Mouse (Mus musculus): ENCODE measurements around the gene Cnnm1. TPM values are rescaled to one million over a fixed set of nuclear protein-coding genes. Genes with fewer than 3 reads are reported as not detected.

Gene Cnnm1
- 0.91 and 0.95 TPM in 2 replicates for polyA plus RNA-seq (2016; fragmentation: Nextera tagmentation; extraction: Ambion mirVana)

- Histone ChIP-seq H3K4me1 (peaks cover 20% of the 10 kb centered on the region), H3K27me3 (replicated peaks) (peaks cover 43% of the 10 kb centered on the region), H3K9me3 (0 out of 2 replicates have a peak, but pooled peaks cover 5% of the 10 kb centered on the region), H3K36me3 (no peaks in the 10 kb centered on the region), H3K4me3 (peak within 1 kb of the TSS; percentile 76), H3K9ac (peak within 1 kb of the TSS; percentile 78), H3K27ac (peak within 1 kb of the TSS; percentile 37), H3K4me2 (replicated peaks) (peak within 1 kb of the TSS; percentile 100)
- under 1% methylated on average over 51 of the region's 51 CpGs for WGBS
- ATAC-seq (ENCODE audit: low FRiP score, low read depth) = peak; percentile 88
These were observed at the start of gene Cnnm1 for GRCm38 (mm10) chr19:43440112-43440737. Gene Cnnm1, plus strand, starts transcription at chr19:43440436.

GRCm38 (mm10) chr19:43396327-43396726 lies 43.9 kb upstream of the Cnnm1 start:
- Histone ChIP-seq H3K4me1 (no peaks in the 10 kb centered on the region), H3K4me3 (no peak overlapping the region), H3K27ac (no peak overlapping the region), H3K36me3 (no peaks in the 10 kb centered on the region), H3K9ac (no peak overlapping the region), H3K9me3 (no peaks in the 10 kb centered on the region), H3K4me2 (replicated peaks) (no peak overlapping the region), H3K27me3 (replicated peaks) (0 out of 2 replicates have a peak, but pooled peaks cover 2% of the 10 kb centered on the region)
- ATAC-seq (ENCODE audit: low FRiP score, low read depth) = no peak
- WGBS = 6% methylated on average over 4 of the region's 4 CpGs

GRCm38 (mm10) chr19:43407181-43407580 lies 33.1 kb upstream of the Cnnm1 start:
- H3K36me3 ChIP-seq = no peaks in the 10 kb centered on the region
- no peaks in the 10 kb centered on the region for H3K4me1 ChIP-seq
- no peak overlapping the region for H3K4me3 ChIP-seq
- no peak overlapping the region for H3K9ac ChIP-seq
- H3K9me3 ChIP-seq = no peaks in the 10 kb centered on the region
- ATAC-seq (ENCODE audit: low FRiP score, low read depth) = no peak
- no peak overlapping the region for H3K27ac ChIP-seq
- no peak overlapping the region for H3K4me2 ChIP-seq (replicated peaks)
- WGBS = 36% methylated on average over 1 of the region's 1 CpGs
- no peaks in the 10 kb centered on the region for H3K27me3 ChIP-seq (replicated peaks)

- Histone ChIP-seq H3K4me1 (no peaks in the 10 kb centered on the region), H3K27ac (no peak overlapping the region), H3K4me2 (replicated peaks) (no peak overlapping the region), H3K9me3 (no peaks in the 10 kb centered on the region), H3K36me3 (no peaks in the 10 kb centered on the region), H3K9ac (no peak overlapping the region), H3K4me3 (no peak overlapping the region), H3K27me3 (replicated peaks) (no peaks in the 10 kb centered on the region)
- no peak for ATAC-seq (ENCODE audit: low FRiP score, low read depth)
- WGBS = 84% methylated on average over 2 of the region's 2 CpGs
These were observed 24.7 kb upstream of the Cnnm1 start for GRCm38 (mm10) chr19:43415565-43415964.

GRCm38 (mm10) chr19:43420506-43420905 lies 19.7 kb upstream of the Cnnm1 start:
- no peak overlapping the region for H3K27ac ChIP-seq
- no peaks in the 10 kb centered on the region for H3K4me1 ChIP-seq
- no peak for ATAC-seq (ENCODE audit: low FRiP score, low read depth)
- H3K4me3 ChIP-seq = no peak overlapping the region
- no peak overlapping the region for H3K9ac ChIP-seq
- H3K36me3 ChIP-seq = no peaks in the 10 kb centered on the region
- H3K27me3 ChIP-seq (replicated peaks) = no peaks in the 10 kb centered on the region
- H3K4me2 ChIP-seq (replicated peaks) = no peak overlapping the region
- 85% methylated on average over 3 of the region's 3 CpGs for WGBS
- no peaks in the 10 kb centered on the region for H3K9me3 ChIP-seq

GRCm38 (mm10) chr19:43424082-43424481 lies 16.2 kb upstream of the Cnnm1 start:
- H3K36me3 ChIP-seq = no peaks in the 10 kb centered on the region
- H3K4me2 ChIP-seq (replicated peaks) = no peak overlapping the region
- WGBS = 70% methylated on average over 2 of the region's 2 CpGs
- 0 out of 2 replicates have a peak, but pooled peaks cover 2% of the 10 kb centered on the region for H3K9me3 ChIP-seq
- ATAC-seq (ENCODE audit: low FRiP score, low read depth) = no peak
- H3K4me3 ChIP-seq = no peak overlapping the region
- no peaks in the 10 kb centered on the region for H3K4me1 ChIP-seq
- H3K9ac ChIP-seq = no peak overlapping the region
- no peak overlapping the region for H3K27ac ChIP-seq
- no peaks in the 10 kb centered on the region for H3K27me3 ChIP-seq (replicated peaks)

- no peaks in the 10 kb centered on the region for H3K27me3 ChIP-seq (replicated peaks)
- no peaks in the 10 kb centered on the region for H3K36me3 ChIP-seq
- H3K9ac ChIP-seq = no peak overlapping the region
- H3K9me3 ChIP-seq = 0 out of 2 replicates have a peak, but pooled peaks cover 2% of the 10 kb centered on the region
- H3K4me1 ChIP-seq = no peaks in the 10 kb centered on the region
- no peak overlapping the region for H3K27ac ChIP-seq
- 90% methylated on average over 24 of the region's 24 CpGs for WGBS
- H3K4me2 ChIP-seq (replicated peaks) = no peak overlapping the region
- H3K4me3 ChIP-seq = no peak overlapping the region
- no peak for ATAC-seq (ENCODE audit: low FRiP score, low read depth)
These were observed 12.6 kb upstream of the Cnnm1 start for GRCm38 (mm10) chr19:43427446-43428224.

- Histone ChIP-seq H3K36me3 (no peaks in the 10 kb centered on the region), H3K4me2 (replicated peaks) (no peak overlapping the region), H3K4me1 (peaks cover 20% of the 10 kb centered on the region), H3K27me3 (replicated peaks) (peaks cover 43% of the 10 kb centered on the region), H3K4me3 (no peak overlapping the region), H3K9ac (no peak overlapping the region), H3K27ac (no peak overlapping the region), H3K9me3 (0 out of 2 replicates have a peak, but pooled peaks cover 5% of the 10 kb centered on the region)
- WGBS = 90% methylated on average over 7 of the region's 7 CpGs
- no peak for ATAC-seq (ENCODE audit: low FRiP score, low read depth)
These were observed 990 bp upstream of the Cnnm1 start for GRCm38 (mm10) chr19:43439246-43439645.

GRCm38 (mm10) chr19:43440768-43441660 lies 778 bp downstream of the Cnnm1 start:
- WGBS = under 1% methylated on average over 118 of the region's 118 CpGs
- peaks cover 43% of the 10 kb centered on the region for H3K27me3 ChIP-seq (replicated peaks)
- 0 out of 2 replicates have a peak, but pooled peaks cover 5% of the 10 kb centered on the region for H3K9me3 ChIP-seq
- peak overlapping the region; percentile 37 for H3K27ac ChIP-seq
- no peaks in the 10 kb centered on the region for H3K36me3 ChIP-seq
- H3K4me2 ChIP-seq (replicated peaks) = peak overlapping the region; percentile 100
- peak overlapping the region; percentile 76 for H3K4me3 ChIP-seq
- H3K4me1 ChIP-seq = peaks cover 20% of the 10 kb centered on the region
- peak; percentile 68 for ATAC-seq (ENCODE audit: low FRiP score, low read depth)
- H3K9ac ChIP-seq = peak overlapping the region; percentile 78

- WGBS = 9% methylated on average over 17 of the region's 17 CpGs
- Histone ChIP-seq H3K27ac (0 out of 2 replicates have a peak overlapping the region, but pooled peaks have one; percentile 37), H3K4me3 (peak overlapping the region; percentile 76), H3K36me3 (no peaks in the 10 kb centered on the region), H3K4me1 (peaks cover 20% of the 10 kb centered on the region), H3K9ac (peak overlapping the region; percentile 78), H3K27me3 (replicated peaks) (peaks cover 43% of the 10 kb centered on the region), H3K9me3 (0 out of 2 replicates have a peak, but pooled peaks cover 5% of the 10 kb centered on the region), H3K4me2 (replicated peaks) (peak overlapping the region; percentile 100)
- 0 out of 2 replicates have a peak, but pooled peaks have one; percentile 15 for ATAC-seq (ENCODE audit: low FRiP score, low read depth)
These were observed 1.4 kb downstream of the Cnnm1 start for GRCm38 (mm10) chr19:43441661-43441990.

- 0 out of 2 replicates have a peak, but pooled peaks cover 5% of the 10 kb centered on the region for H3K9me3 ChIP-seq
- no peak for ATAC-seq (ENCODE audit: low FRiP score, low read depth)
- no peak overlapping the region for H3K9ac ChIP-seq
- H3K4me3 ChIP-seq = no peak overlapping the region; the same call in 1 of the 2 replicates
- 43% methylated on average over 6 of the region's 6 CpGs for WGBS
- no peak overlapping the region for H3K27ac ChIP-seq
- H3K27me3 ChIP-seq (replicated peaks) = peaks cover 43% of the 10 kb centered on the region
- H3K4me2 ChIP-seq (replicated peaks) = peak overlapping the region; percentile 100
- H3K36me3 ChIP-seq = no peaks in the 10 kb centered on the region
- H3K4me1 ChIP-seq = peaks cover 20% of the 10 kb centered on the region
These were observed 2.0 kb downstream of the Cnnm1 start for GRCm38 (mm10) chr19:43442269-43442668.
